Mouse (Mus musculus): Measurements from ENCODE around the gene Mien1. TPM values are rescaled to one million over a fixed set of nuclear protein-coding genes. Genes with fewer than 3 reads are reported as not detected.
A peak's percentile ranks its signal among the peaks of the same experiment; 100 is the strongest.

Gene Mien1
- polyA plus RNA-seq, 1 experiment = 33.9 TPM

DNA sequence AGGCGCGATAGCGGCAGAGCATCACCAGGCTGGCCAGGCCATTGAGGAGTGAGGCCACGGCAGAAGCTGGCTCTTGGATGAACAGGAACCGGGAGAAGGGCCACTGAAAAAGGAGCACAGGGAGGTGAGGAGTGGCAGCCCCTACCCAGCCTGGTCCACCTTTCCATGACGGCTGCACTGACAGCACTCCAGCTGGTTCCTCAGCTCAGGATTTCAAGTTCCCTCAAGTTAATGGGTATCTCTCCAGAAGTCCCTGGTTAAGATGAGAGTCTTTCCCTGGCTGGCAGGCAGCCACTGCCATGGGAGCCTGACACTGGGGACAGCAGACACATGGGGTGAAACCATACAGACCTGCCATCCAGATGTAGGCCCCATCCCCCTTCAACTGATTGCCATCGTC is 40.8 kb downstream of the Mien1 start:
- TF ChIP-seq POLR2A (IDR thresholded peaks at IDR 0.05; ENCODE audit: borderline replicate concordance, control insufficient read depth, low read depth, low read length) = no peak
- TF ChIP-seq CTCF (IDR thresholded peaks at IDR 0.05; ENCODE audit: control insufficient read depth, insufficient read depth, low read length) = no peak
- Histone ChIP-seq H3K4me1 (ENCODE audit: control insufficient read depth, insufficient read depth, low read length) (peaks cover 2% of the 10 kb centered on the region), H3K4me3 (replicated peaks; ENCODE audit: control insufficient read depth, low read depth, low read length) (no peak overlapping the region), H3K27ac (ENCODE audit: control insufficient read depth, insufficient read depth, low read depth, low read length, poor library complexity) (no peak overlapping the region)
- 88% methylated on average over 7 of the region's 7 CpGs for WGBS

- TF ChIP-seq POLR2A (IDR thresholded peaks at IDR 0.05; ENCODE audit: borderline replicate concordance, control insufficient read depth, low read depth, low read length) (no peak), CTCF (IDR thresholded peaks at IDR 0.05; ENCODE audit: control insufficient read depth, insufficient read depth, low read length) (no peak)
- 44% methylated on average over 4 of the region's 4 CpGs for WGBS
- peaks cover 2% of the 10 kb centered on the region for H3K4me1 ChIP-seq (ENCODE audit: control insufficient read depth, insufficient read depth, low read length)
- H3K4me3 ChIP-seq (replicated peaks; ENCODE audit: control insufficient read depth, low read depth, low read length) = no peak overlapping the region
- peak overlapping the region; percentile 39 for H3K27ac ChIP-seq (ENCODE audit: control insufficient read depth, insufficient read depth, low read depth, low read length, poor library complexity)
Observed at GRCm38 (mm10) chr11:98395041-98395440, 43.8 kb downstream of the Mien1 start.

DNA sequence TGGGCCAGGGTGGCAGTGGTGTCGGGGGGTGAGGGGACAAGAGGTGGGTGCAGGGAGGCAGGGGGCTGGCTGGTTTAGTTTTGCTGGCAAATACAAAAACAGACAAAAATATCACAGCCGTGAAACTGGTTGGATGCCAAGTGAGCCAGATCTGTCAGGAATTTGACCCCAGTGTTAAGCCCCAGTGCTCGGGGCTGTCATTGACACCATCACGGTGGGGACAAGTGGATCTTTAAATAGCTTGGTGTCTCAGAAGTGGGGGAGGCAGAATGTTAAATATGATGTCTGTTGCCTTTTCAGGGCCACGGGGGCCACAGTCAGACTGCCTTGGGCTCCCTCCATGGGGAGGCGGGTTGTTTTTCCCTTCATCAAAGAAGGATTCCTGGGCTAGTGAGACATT is 44.5 kb downstream of the Mien1 start:
- WGBS = 76% methylated on average over 6 of the region's 6 CpGs
- TF ChIP-seq POLR2A (IDR thresholded peaks at IDR 0.05; ENCODE audit: borderline replicate concordance, control insufficient read depth, low read depth, low read length) (no peak), CTCF (IDR thresholded peaks at IDR 0.05; ENCODE audit: control insufficient read depth, insufficient read depth, low read length) (no peak)
- Histone ChIP-seq H3K4me3 (replicated peaks; ENCODE audit: control insufficient read depth, low read depth, low read length) (no peak overlapping the region), H3K27ac (ENCODE audit: control insufficient read depth, insufficient read depth, low read depth, low read length, poor library complexity) (no peak overlapping the region; the same call in 1 of the 2 replicates), H3K4me1 (ENCODE audit: control insufficient read depth, insufficient read depth, low read length) (peaks cover 2% of the 10 kb centered on the region)

- 16% methylated on average over 6 of the region's 6 CpGs for WGBS
- Histone ChIP-seq H3K27ac (ENCODE audit: control insufficient read depth, insufficient read depth, low read depth, low read length, poor library complexity) (peak overlapping the region; percentile 78), H3K4me1 (ENCODE audit: control insufficient read depth, insufficient read depth, low read length) (peaks cover 2% of the 10 kb centered on the region), H3K4me3 (replicated peaks; ENCODE audit: control insufficient read depth, low read depth, low read length) (no peak overlapping the region)
- TF ChIP-seq POLR2A (IDR thresholded peaks at IDR 0.05; ENCODE audit: borderline replicate concordance, control insufficient read depth, low read depth, low read length) (0 out of 2 replicates have a peak, but pooled peaks have one; percentile 33), CTCF (IDR thresholded peaks at IDR 0.05; ENCODE audit: control insufficient read depth, insufficient read depth, low read length) (no peak)
Observed at GRCm38 (mm10) chr11:98393317-98393716, 45.5 kb downstream of the Mien1 start.

DNA sequence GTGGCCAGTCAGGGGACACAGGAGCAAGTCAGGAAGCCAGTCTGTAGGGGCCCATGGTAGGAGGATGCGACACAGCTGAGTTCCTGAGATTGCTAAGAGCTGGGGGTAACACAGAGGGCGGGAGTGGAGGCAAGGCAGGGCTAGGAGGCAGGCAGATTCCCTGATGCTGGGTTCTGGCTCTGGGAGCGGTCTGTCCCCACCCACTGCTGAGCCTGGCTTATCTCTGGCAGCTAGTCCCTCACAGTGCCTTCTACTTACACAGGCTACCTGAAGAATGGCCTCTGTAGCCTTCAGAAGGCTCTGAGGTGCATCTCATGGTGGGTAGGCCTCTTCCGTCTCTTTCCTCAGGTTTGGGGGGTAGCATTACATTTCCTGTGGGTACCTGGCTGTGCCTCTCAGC is 46.1 kb downstream of the Mien1 start:
- 11% methylated on average over 4 of the region's 4 CpGs for WGBS
- Histone ChIP-seq H3K27ac (ENCODE audit: control insufficient read depth, insufficient read depth, low read depth, low read length, poor library complexity) (peak overlapping the region; percentile 78), H3K4me3 (replicated peaks; ENCODE audit: control insufficient read depth, low read depth, low read length) (no peak overlapping the region), H3K4me1 (ENCODE audit: control insufficient read depth, insufficient read depth, low read length) (peaks cover 2% of the 10 kb centered on the region)
- no peak for TF ChIP-seq CTCF (IDR thresholded peaks at IDR 0.05; ENCODE audit: control insufficient read depth, insufficient read depth, low read length)
- 0 out of 2 replicates have a peak, but pooled peaks have one; percentile 10 for TF ChIP-seq POLR2A (IDR thresholded peaks at IDR 0.05; ENCODE audit: borderline replicate concordance, control insufficient read depth, low read depth, low read length)

DNA sequence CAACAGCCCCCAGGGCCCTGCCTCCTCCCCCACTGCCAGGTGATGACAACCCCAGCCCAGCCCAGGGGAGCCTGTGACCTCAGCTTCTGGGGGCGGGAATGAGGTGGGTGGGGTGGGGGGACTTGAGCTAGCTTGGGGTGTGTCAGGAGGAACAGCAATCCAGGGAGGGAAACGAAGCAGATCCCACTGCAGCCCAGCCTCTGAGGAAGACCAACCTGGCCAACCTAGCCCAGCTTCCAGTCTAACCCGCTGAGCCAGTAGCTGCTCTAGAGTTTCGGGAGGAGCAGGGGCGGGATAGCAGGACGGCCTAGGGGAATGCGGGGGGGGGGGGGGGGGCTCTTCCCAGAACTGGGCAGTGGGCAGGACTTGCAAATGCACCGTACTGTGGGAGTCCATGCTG is 46.8 kb downstream of the Mien1 start:
- TF ChIP-seq POLR2A (IDR thresholded peaks at IDR 0.05; ENCODE audit: borderline replicate concordance, control insufficient read depth, low read depth, low read length) (no peak), CTCF (IDR thresholded peaks at IDR 0.05; ENCODE audit: control insufficient read depth, insufficient read depth, low read length) (no peak)
- no peak overlapping the region for H3K27ac ChIP-seq (ENCODE audit: control insufficient read depth, insufficient read depth, low read depth, low read length, poor library complexity)
- no peak overlapping the region for H3K4me3 ChIP-seq (replicated peaks; ENCODE audit: control insufficient read depth, low read depth, low read length)
- 49% methylated on average over 8 of the region's 8 CpGs for WGBS
- H3K4me1 ChIP-seq (ENCODE audit: control insufficient read depth, insufficient read depth, low read length) = peaks cover 2% of the 10 kb centered on the region

DNA sequence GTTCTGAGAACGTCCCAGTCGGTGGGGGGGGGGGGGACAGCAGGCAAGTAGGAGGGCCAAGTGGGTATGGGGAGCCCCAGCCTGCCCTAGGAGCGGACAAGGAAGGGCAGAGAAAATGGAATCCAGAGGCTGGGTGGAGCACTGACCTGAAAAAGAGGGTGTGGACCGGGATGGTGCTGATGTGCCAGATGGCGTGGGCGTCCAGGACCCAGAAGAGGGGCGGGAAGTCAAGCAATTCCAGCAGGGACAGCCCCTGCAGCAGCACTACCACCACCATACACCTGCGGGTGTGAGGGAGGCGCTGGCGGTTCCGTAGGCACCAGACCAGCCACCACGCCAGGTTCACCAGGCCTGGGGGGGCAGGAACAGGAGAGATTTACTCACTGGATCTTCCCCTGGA is 48.6 kb downstream of the Mien1 start:
- Histone ChIP-seq H3K4me1 (ENCODE audit: control insufficient read depth, insufficient read depth, low read length) (peaks cover 2% of the 10 kb centered on the region), H3K4me3 (replicated peaks; ENCODE audit: control insufficient read depth, low read depth, low read length) (no peak overlapping the region), H3K27ac (ENCODE audit: control insufficient read depth, insufficient read depth, low read depth, low read length, poor library complexity) (no peak overlapping the region)
- 90% methylated on average over 12 of the region's 12 CpGs for WGBS
- TF ChIP-seq POLR2A (IDR thresholded peaks at IDR 0.05; ENCODE audit: borderline replicate concordance, control insufficient read depth, low read depth, low read length) (no peak), CTCF (IDR thresholded peaks at IDR 0.05; ENCODE audit: control insufficient read depth, insufficient read depth, low read length) (no peak)

DNA sequence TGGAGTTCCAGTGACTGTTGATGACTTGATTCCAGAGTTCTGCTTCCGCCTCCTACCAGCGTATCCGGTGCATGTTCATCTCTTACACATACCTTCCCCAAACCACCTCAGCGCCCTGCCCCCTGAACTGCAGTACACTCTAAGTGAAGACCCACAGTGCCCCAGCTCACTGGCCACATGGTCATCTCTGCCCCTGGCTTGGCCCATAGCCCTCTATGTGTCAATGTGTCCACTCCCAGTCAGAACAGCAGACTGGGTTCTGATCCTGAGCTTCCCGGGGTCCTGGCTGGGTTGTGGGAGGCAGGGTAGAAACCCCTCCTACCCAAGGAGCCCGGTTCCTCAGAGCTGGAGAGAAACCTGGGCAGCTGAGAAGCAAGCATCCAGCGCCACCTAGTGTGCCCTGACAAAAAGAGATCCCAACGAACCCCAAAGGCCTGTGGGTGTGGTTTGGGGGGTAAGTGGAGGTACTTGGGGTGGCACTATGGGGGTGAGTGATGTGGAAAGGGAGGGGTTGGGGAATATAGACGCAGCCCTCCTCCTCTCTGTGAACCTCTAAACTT is 49.5 kb downstream of the Mien1 start:
- Histone ChIP-seq H3K4me3 (replicated peaks; ENCODE audit: control insufficient read depth, low read depth, low read length) (no peak overlapping the region), H3K27ac (ENCODE audit: control insufficient read depth, insufficient read depth, low read depth, low read length, poor library complexity) (no peak overlapping the region), H3K4me1 (ENCODE audit: control insufficient read depth, insufficient read depth, low read length) (peaks cover 2% of the 10 kb centered on the region)
- 15% methylated on average over 9 of the region's 9 CpGs for WGBS
- TF ChIP-seq CTCF (IDR thresholded peaks at IDR 0.05; ENCODE audit: control insufficient read depth, insufficient read depth, low read length) = peak; percentile 62
- TF ChIP-seq POLR2A (IDR thresholded peaks at IDR 0.05; ENCODE audit: borderline replicate concordance, control insufficient read depth, low read depth, low read length) = no peak

DNA sequence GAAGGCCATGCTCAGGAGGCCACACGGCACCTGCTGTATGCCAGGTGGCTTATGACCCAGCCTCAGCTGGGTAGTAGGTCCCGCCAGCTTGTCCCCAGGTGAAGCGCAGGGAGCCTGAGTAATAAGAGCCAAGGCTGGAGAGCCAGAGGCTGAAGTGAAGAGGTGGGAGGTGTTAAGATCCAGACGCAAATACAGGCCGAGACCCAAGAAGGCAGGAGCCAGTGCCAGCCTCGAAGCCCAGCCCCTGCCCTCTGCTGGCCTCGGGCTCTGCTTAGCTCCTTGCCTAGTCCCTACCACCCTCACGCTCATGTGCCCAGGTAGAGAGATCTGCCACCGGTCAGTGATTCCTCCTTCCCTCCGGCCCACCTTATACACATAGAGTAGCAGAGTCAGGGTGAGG is 50.5 kb downstream of the Mien1 start:
- H3K4me3 ChIP-seq (replicated peaks; ENCODE audit: control insufficient read depth, low read depth, low read length) = no peak overlapping the region
- no peak overlapping the region for H3K27ac ChIP-seq (ENCODE audit: control insufficient read depth, insufficient read depth, low read depth, low read length, poor library complexity)
- 85% methylated on average over 10 of the region's 10 CpGs for WGBS
- TF ChIP-seq POLR2A (IDR thresholded peaks at IDR 0.05; ENCODE audit: borderline replicate concordance, control insufficient read depth, low read depth, low read length) = no peak
- TF ChIP-seq CTCF (IDR thresholded peaks at IDR 0.05; ENCODE audit: control insufficient read depth, insufficient read depth, low read length) = no peak
- H3K4me1 ChIP-seq (ENCODE audit: control insufficient read depth, insufficient read depth, low read length) = peaks cover 2% of the 10 kb centered on the region

Other genes starting within 250 kb of the Mien1 start
- 12.3 and 20.8 TPM in 2 replicates for gene Med1, start 245.7 kb downstream of the Mien1 start, polyA plus RNA-seq (2011; ENCODE audit: insufficient read depth, insufficient read length, low replicate concordance, missing spikeins)
- gene Cdk12, start 235.9 kb downstream of the Mien1 start, polyA plus RNA-seq (2011; ENCODE audit: insufficient read depth, insufficient read length, low replicate concordance, missing spikeins) = 22.0 and 34.8 TPM in 2 replicates
- not detected in 2 replicates for gene Neurod2, start 109.3 kb downstream of the Mien1 start, polyA plus RNA-seq (2011; ENCODE audit: insufficient read depth, insufficient read length, low replicate concordance, missing spikeins)
- gene Ppp1r1b, start 90.6 kb downstream of the Mien1 start, polyA plus RNA-seq (2011; ENCODE audit: insufficient read depth, insufficient read length, low replicate concordance, missing spikeins) = not detected in 2 replicates
- 16.8 and 32.3 TPM in 2 replicates for gene Stard3, start 80.6 kb downstream of the Mien1 start, polyA plus RNA-seq (2011; ENCODE audit: insufficient read depth, insufficient read length, low replicate concordance, missing spikeins)
- 6.5 and 15.6 TPM in 2 replicates for gene Tcap, start 55.2 kb downstream of the Mien1 start, polyA plus RNA-seq (2011; ENCODE audit: insufficient read depth, insufficient read length, low replicate concordance, missing spikeins)
- gene Pnmt, start 52.5 kb downstream of the Mien1 start, polyA plus RNA-seq (2011; ENCODE audit: insufficient read depth, insufficient read length, low replicate concordance, missing spikeins) = not detected in 2 replicates
- 2.4 and 2.7 TPM in 2 replicates for gene Pgap3, start 38.5 kb downstream of the Mien1 start, polyA plus RNA-seq (2011; ENCODE audit: insufficient read depth, insufficient read length, low replicate concordance, missing spikeins)
- gene Erbb2, start 26.5 kb downstream of the Mien1 start, polyA plus RNA-seq (2011; ENCODE audit: insufficient read depth, insufficient read length, low replicate concordance, missing spikeins) = 0.97 and 2.4 TPM in 2 replicates
- gene Grb7, start 7.4 kb upstream of the Mien1 start, polyA plus RNA-seq (2011; ENCODE audit: insufficient read depth, insufficient read length, low replicate concordance, missing spikeins) = 0.85 TPM in 1 of 2 replicates, not detected in the other
- 13.3 and 41.7 TPM in 2 replicates for gene Ikzf3, start 107.0 kb upstream of the Mien1 start, polyA plus RNA-seq (2011; ENCODE audit: insufficient read depth, insufficient read length, low replicate concordance, missing spikeins)
- gene Zpbp2, start 112.1 kb upstream of the Mien1 start, polyA plus RNA-seq (2011; ENCODE audit: insufficient read depth, insufficient read length, low replicate concordance, missing spikeins) = 2.2 and 6.5 TPM in 2 replicates
- 41.1 and 41.2 TPM in 2 replicates for gene Ormdl3, start 148.4 kb upstream of the Mien1 start, polyA plus RNA-seq (2011; ENCODE audit: insufficient read depth, insufficient read length, low replicate concordance, missing spikeins)
- not detected in 2 replicates for gene Lrrc3c, start 159.3 kb upstream of the Mien1 start, polyA plus RNA-seq (2011; ENCODE audit: insufficient read depth, insufficient read length, low replicate concordance, missing spikeins)
- 50.6 and 60.6 TPM in 2 replicates for gene Gm12355, start 186.7 kb upstream of the Mien1 start, polyA plus RNA-seq (2011; ENCODE audit: insufficient read depth, insufficient read length, low replicate concordance, missing spikeins)
- gene Gsdma3, start 187.4 kb upstream of the Mien1 start, polyA plus RNA-seq (2011; ENCODE audit: insufficient read depth, insufficient read length, low replicate concordance, missing spikeins) = not detected in 2 replicates
- gene Gsdma2, start 207.8 kb upstream of the Mien1 start, polyA plus RNA-seq (2011; ENCODE audit: insufficient read depth, insufficient read length, low replicate concordance, missing spikeins) = not detected in 2 replicates
- gene Gsdma, start 225.4 kb upstream of the Mien1 start, polyA plus RNA-seq (2011; ENCODE audit: insufficient read depth, insufficient read length, low replicate concordance, missing spikeins) = 0.55 and 0.70 TPM in 2 replicates
- 28.2 and 57.7 TPM in 2 replicates for gene Psmd3, start 243.6 kb upstream of the Mien1 start, polyA plus RNA-seq (2011; ENCODE audit: insufficient read depth, insufficient read length, low replicate concordance, missing spikeins)

Data from bone marrow, adult 2 months (tissue).